ENCODE assay signal across 25 mouse cellular contexts in genomic region chr9:47399598-47399997, GRCm38 (mm10).
"Had no signal": no experiment of that assay in that cellular context is flagged by ENCODE, and none has a peak within 500 bp of the region (broad histone marks: within the 10 kb centered on the region; RNA-seq: fewer than 3 reads in every experiment).

No protein-coding gene starts in this region.

- H3K4me1 ChIP-seq: hindbrain, embryonic 15.5 days had no signal

- H3K27ac ChIP-seq: gastrocnemius, adult 2 months; heart, embryonic 10.5 days; heart, embryonic 13.5 days; heart, embryonic 15.5 days; hindbrain, embryonic 13.5 days; hindbrain, embryonic 15.5 days; hindbrain, postnatal 0 days; kidney, embryonic 15.5 days; kidney, postnatal 0 days; limb, embryonic 13.5 days; limb, embryonic 15.5 days had no signal

- H3K9ac ChIP-seq: heart, embryonic 13.5 days; heart, embryonic 15.5 days; hindbrain, embryonic 13.5 days; hindbrain, embryonic 15.5 days; kidney, embryonic 15.5 days; limb, embryonic 13.5 days; limb, embryonic 15.5 days had no signal

- ATAC-seq: hindbrain, postnatal 0 days; intestine, embryonic 16.5 days had no signal

- H3K36me3 ChIP-seq: heart, embryonic 10.5 days; heart, embryonic 13.5 days; heart, embryonic 15.5 days; hindbrain, embryonic 13.5 days; hindbrain, embryonic 15.5 days; kidney, embryonic 15.5 days; limb, embryonic 13.5 days; limb, embryonic 15.5 days had no signal

- H3K4me3 ChIP-seq: gastrocnemius, adult 2 months; heart, embryonic 10.5 days; heart, embryonic 13.5 days; heart, embryonic 15.5 days; hindbrain, embryonic 13.5 days; hindbrain, embryonic 15.5 days; kidney, embryonic 15.5 days; limb, embryonic 13.5 days; limb, embryonic 15.5 days had no signal

- H3K4me2 ChIP-seq: heart, embryonic 13.5 days; heart, embryonic 15.5 days; hindbrain, embryonic 13.5 days; hindbrain, embryonic 15.5 days; kidney, embryonic 15.5 days; limb, embryonic 13.5 days; limb, embryonic 15.5 days had no signal

- DNase-seq: gastrocnemius, adult 2 months; gastrocnemius, postnatal 10 days; gastrocnemius, postnatal 25 days; heart, adult 18-20 months; heart, postnatal 14 days; heart, postnatal 36 days; kidney, adult 11 months; kidney, adult 2 months; kidney, adult 9 months; kidney, postnatal 14 days; kidney, postnatal 36 days; layer of hippocampus, adult 9-11 months; layer of hippocampus, postnatal 36 days; left cerebral cortex, postnatal 4 days had no signal

- H3K9me3 ChIP-seq: heart, embryonic 10.5 days; heart, embryonic 13.5 days; heart, embryonic 15.5 days; hindbrain, embryonic 13.5 days; hindbrain, embryonic 15.5 days; kidney, embryonic 15.5 days; limb, embryonic 13.5 days; limb, embryonic 15.5 days had no signal
